Mouse (Mus musculus): ENCODE measurements around the gene Olfr1496.

DNA sequence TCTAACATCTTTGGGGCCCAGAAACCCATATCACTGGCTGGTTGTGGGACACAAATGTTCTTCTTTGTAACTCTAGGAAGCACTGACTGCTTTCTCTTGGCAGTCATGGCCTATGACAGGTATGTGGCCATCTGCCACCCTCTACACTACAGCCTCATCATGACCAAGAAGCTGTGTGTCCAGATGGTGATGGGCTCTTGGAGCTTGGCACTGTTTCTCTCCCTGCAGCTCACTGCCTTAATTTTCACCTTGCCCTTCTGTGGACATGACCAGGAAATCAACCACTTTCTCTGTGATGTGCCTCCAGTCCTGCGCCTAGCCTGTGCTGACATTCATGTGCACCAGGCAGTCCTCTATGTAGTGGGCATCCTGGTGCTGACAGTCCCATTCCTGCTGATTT is 28.3 kb upstream of the Olfr1496 start:
- no peak for TF ChIP-seq POLR2A (IDR thresholded peaks at IDR 0.05; ENCODE audit: extremely low read depth, insufficient read depth, low read length)
- no peak for TF ChIP-seq CTCF (IDR thresholded peaks at IDR 0.05; ENCODE audit: extremely low read depth, insufficient read depth, low read length)

Data from cortical plate, adult 2 months (tissue).